Comparison of ENCODE assay signal across 8 mouse cellular contexts in the genomic region with DNA sequence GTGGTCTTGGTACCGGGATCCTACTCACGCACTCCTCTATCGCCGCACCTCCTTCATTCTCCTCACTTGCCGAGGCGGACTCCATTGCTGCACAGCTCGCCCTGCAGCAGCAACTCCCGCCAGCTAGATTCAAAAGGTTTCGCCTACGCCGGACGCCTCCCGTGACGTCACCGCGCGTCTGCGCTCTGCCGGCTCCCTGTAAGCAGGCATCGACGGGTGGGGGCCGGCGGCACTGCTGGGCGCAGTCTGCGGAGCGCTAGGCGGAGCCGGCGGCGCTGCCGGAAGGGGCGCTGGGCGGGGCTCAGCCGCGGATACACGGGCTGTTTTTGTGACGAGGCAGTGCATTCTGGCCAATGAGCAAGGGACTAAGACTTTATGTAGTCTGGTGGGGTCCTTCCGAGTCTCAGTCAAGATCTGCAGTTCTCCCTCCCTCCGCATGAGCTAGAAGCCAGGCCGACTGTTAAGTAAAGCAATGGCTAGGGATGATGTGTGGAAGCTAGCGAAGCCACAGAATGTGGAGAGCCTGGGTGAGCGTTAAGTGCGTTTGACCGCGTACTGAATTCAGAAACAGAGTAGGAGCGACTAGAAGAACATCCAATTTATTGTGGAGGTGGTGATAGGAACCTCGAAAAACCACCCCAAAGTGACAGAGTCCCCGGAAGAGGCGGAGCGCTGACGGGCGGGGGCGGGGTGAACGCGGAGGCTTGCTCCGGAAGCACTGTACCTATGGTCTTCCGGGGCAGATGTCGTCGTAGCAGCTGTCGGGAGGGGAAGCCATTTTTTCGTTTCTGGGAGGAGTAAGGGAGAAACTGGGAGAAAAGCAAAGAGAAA. TPM values are rescaled to one million over a fixed set of nuclear protein-coding genes. Genes with fewer than 3 reads are reported as not detected.
DNase-seq lines count a peak whose midpoint lies in the region; ATAC-seq and TF ChIP-seq lines count a peak whose summit lies in the region.

TSS of gene Mastl (minus strand) at position 248 of the 831 bp plus-strand sequence.
TSS of gene Yme1l1 (plus strand) at position 593 of the 831 bp plus-strand sequence.

- H3K9ac ChIP-seq in CH12.LX (ENCODE audit: insufficient read depth, low read depth) = peak within 1 kb of the TSS; percentile 84
- peak within 1 kb of the TSS; percentile 82 for H3K9ac ChIP-seq in forebrain, embryonic 11.5 days (ENCODE audit: low read length)
- peak within 1 kb of the TSS; percentile 85 for H3K9ac ChIP-seq in heart, embryonic 16.5 days (ENCODE audit: low read length)
- H3K9ac ChIP-seq in liver, embryonic 15.5 days = peak within 1 kb of the TSS; percentile 74
- peak within 1 kb of the TSS; percentile 78 for H3K9ac ChIP-seq in neural tube, embryonic 12.5 days

- no peaks in the 10 kb centered on the region for H3K9me3 ChIP-seq in CH12.LX (replicated peaks; ENCODE audit: low read length)
- H3K9me3 ChIP-seq in forebrain, embryonic 11.5 days (ENCODE audit: control insufficient read depth, low read length) = no peaks in the 10 kb centered on the region
- no peaks in the 10 kb centered on the region for H3K9me3 ChIP-seq in heart, embryonic 16.5 days (replicated peaks; ENCODE audit: control insufficient read depth, low read length)
- no peaks in the 10 kb centered on the region for H3K9me3 ChIP-seq in liver, embryonic 15.5 days (replicated peaks)
- H3K9me3 ChIP-seq in neural tube, embryonic 12.5 days = no peaks in the 10 kb centered on the region

- H3K4me2 ChIP-seq in CH12.LX (ENCODE audit: insufficient read depth, low read depth, poor library complexity, severe bottlenecking) = peak within 1 kb of the TSS; percentile 100
- H3K4me2 ChIP-seq in forebrain, embryonic 11.5 days (ENCODE audit: low read depth, low read length, severe bottlenecking) = peak within 1 kb of the TSS; percentile 77
- H3K4me2 ChIP-seq in heart, embryonic 16.5 days (ENCODE audit: low read depth, low read length) = peak within 1 kb of the TSS; percentile 90
- peak within 1 kb of the TSS; percentile 87 for H3K4me2 ChIP-seq in liver, embryonic 15.5 days
- H3K4me2 ChIP-seq in neural tube, embryonic 12.5 days (replicated peaks) = peak within 1 kb of the TSS; percentile 82

- peak; percentile 97 for TF ChIP-seq POLR2A in CH12.LX (IDR thresholded peaks at IDR 0.05; ENCODE audit: low read depth, low read length)

- DNase-seq in CH12.LX (ENCODE audit: extremely low read depth) = peak; percentile 97
- DNase-seq in c-Kit-positive CD71-positive TER-119-negative erythroid progenitor cells, embryonic 14.5 days (ENCODE audit: low read depth) = peak; percentile 92
- peak; percentile 98 for DNase-seq in forebrain, embryonic 11.5 days (ENCODE audit: low spot score)
- DNase-seq in kidney, postnatal 36 days = peak; percentile 98 to 99
- DNase-seq in telencephalon, adult 2 months (ENCODE audit: low read depth, low spot score) = peak; percentile 97

- H3K27ac ChIP-seq in CH12.LX (ENCODE audit: insufficient read depth, low read depth) = peak within 1 kb of the TSS; percentile 96
- H3K27ac ChIP-seq in forebrain, embryonic 11.5 days (ENCODE audit: low read depth, low read length) = peak within 1 kb of the TSS; percentile 97
- H3K27ac ChIP-seq in heart, embryonic 16.5 days (ENCODE audit: low read length) = peak within 1 kb of the TSS; percentile 100
- peak within 1 kb of the TSS; percentile 100 for H3K27ac ChIP-seq in liver, embryonic 15.5 days (replicated peaks)
- H3K27ac ChIP-seq in neural tube, embryonic 12.5 days = peak within 1 kb of the TSS; percentile 96

- TF ChIP-seq RAD21 in CH12.LX (IDR thresholded peaks at IDR 0.05; ENCODE audit: low read depth, low read length) = no peak

- in situ Hi-C loops in CH12.LX (cut with MboI; ENCODE audit: low pct_ligation_motif_present, low pct_unique_long_range_greater_than_20kb, low sequenced_read_pairs) = no loop called here

- WGBS in forebrain, embryonic 11.5 days = under 1% methylated on average over 61 of the region's 61 CpGs
- under 1% methylated on average over 61 of the region's 61 CpGs for WGBS in heart, embryonic 16.5 days
- WGBS in liver, embryonic 15.5 days (ENCODE audit: insufficient replicate concordance) = under 1% methylated on average over 61 of the region's 61 CpGs
- under 1% methylated on average over 61 of the region's 61 CpGs for WGBS in neural tube, embryonic 12.5 days

- dilution Hi-C loops in CH12.LX (cut with MboI; ENCODE audit: extremely low pct_ligation_motif_present, extremely low pct_unique_long_range_greater_than_20kb, low sequenced_read_pairs) = no loop called here

- ATAC-seq in forebrain, embryonic 11.5 days (replicated peaks; ENCODE audit: low FRiP score) = peak; percentile 99
- peak; percentile 99 for ATAC-seq in heart, embryonic 16.5 days (replicated peaks; ENCODE audit: extremely low read depth, insufficient read depth, low FRiP score)
- ATAC-seq in liver, embryonic 15.5 days (ENCODE audit: insufficient read depth) = peak; percentile 99
- ATAC-seq in neural tube, embryonic 12.5 days (ENCODE audit: low FRiP score, low read depth) = peak; percentile 98

- H3K36me3 ChIP-seq in CH12.LX (replicated peaks in 1 of 2; ENCODE audit: control insufficient read depth in 1 of 2, insufficient read depth in 1 of 2, low read length in 1 of 2) = peaks cover 4 to 19% of the 10 kb centered on the region in 2 experiments
- H3K36me3 ChIP-seq in forebrain, embryonic 11.5 days (ENCODE audit: control insufficient read depth, insufficient read depth, low read length) = no peaks in the 10 kb centered on the region; the same call in 1 of the 2 replicates
- 0 out of 2 replicates have a peak, but pooled peaks cover under 1% of the 10 kb centered on the region for H3K36me3 ChIP-seq in heart, embryonic 16.5 days (ENCODE audit: control insufficient read depth, insufficient read depth)
- H3K36me3 ChIP-seq in liver, embryonic 15.5 days (replicated peaks) = peaks cover 2% of the 10 kb centered on the region; the same call in 1 of the 2 replicates
- peaks cover 2% of the 10 kb centered on the region; the same call in 1 of the 2 replicates for H3K36me3 ChIP-seq in neural tube, embryonic 12.5 days

- TF ChIP-seq EP300 in CH12.LX (IDR thresholded peaks at IDR 0.05; ENCODE audit: low read length) = no peak

- no peaks in the 10 kb centered on the region for H3K27me3 ChIP-seq in CH12.LX (replicated peaks)
- H3K27me3 ChIP-seq in forebrain, embryonic 11.5 days (ENCODE audit: control insufficient read depth, insufficient read depth, low read length) = no peaks in the 10 kb centered on the region
- no peaks in the 10 kb centered on the region for H3K27me3 ChIP-seq in heart, embryonic 16.5 days (ENCODE audit: control insufficient read depth, insufficient read depth, low read length)
- no peaks in the 10 kb centered on the region for H3K27me3 ChIP-seq in liver, embryonic 15.5 days
- no peaks in the 10 kb centered on the region for H3K27me3 ChIP-seq in neural tube, embryonic 12.5 days (replicated peaks)

- peaks cover 52% of the 10 kb centered on the region for H3K79me2 ChIP-seq in CH12.LX (replicated peaks; ENCODE audit: control insufficient read depth, extremely low read depth, insufficient read depth, poor library complexity, severe bottlenecking)

- peak within 1 kb of the TSS; percentile 91 to 98 (median 92) for H3K4me3 ChIP-seq in CH12.LX (replicated peaks in 1 of 3; ENCODE audit: low read depth in 2 of 3, low read length in 2 of 3, poor library complexity in 1 of 3)
- peak within 1 kb of the TSS; percentile 78 for H3K4me3 ChIP-seq in forebrain, embryonic 11.5 days (ENCODE audit: low read depth, low read length)
- peak within 1 kb of the TSS; percentile 82 for H3K4me3 ChIP-seq in heart, embryonic 16.5 days (ENCODE audit: low read length)
- H3K4me3 ChIP-seq in liver, embryonic 15.5 days (replicated peaks) = peak within 1 kb of the TSS; percentile 77
- H3K4me3 ChIP-seq in neural tube, embryonic 12.5 days = peak within 1 kb of the TSS; percentile 76

- TF ChIP-seq CTCF in CH12.LX (conservative IDR thresholded peaks at IDR 0.05 in 1 of 2, IDR thresholded peaks at IDR 0.05 in 1 of 2; ENCODE audit: low read depth in 2 of 2, low read length in 2 of 2) = no peak

- peaks cover 5 to 46% of the 10 kb centered on the region in 2 experiments for H3K4me1 ChIP-seq in CH12.LX (ENCODE audit: control insufficient read depth in 1 of 2, insufficient read depth in 2 of 2)
- H3K4me1 ChIP-seq in forebrain, embryonic 11.5 days (replicated peaks; ENCODE audit: control insufficient read depth, insufficient read depth, low read length) = peaks cover 2% of the 10 kb centered on the region; the same call in 1 of the 2 replicates
- peaks cover 21% of the 10 kb centered on the region for H3K4me1 ChIP-seq in heart, embryonic 16.5 days (ENCODE audit: control insufficient read depth, insufficient read depth, low read length)
- peaks cover 30% of the 10 kb centered on the region for H3K4me1 ChIP-seq in liver, embryonic 15.5 days (replicated peaks)
- H3K4me1 ChIP-seq in neural tube, embryonic 12.5 days = peaks cover 19% of the 10 kb centered on the region

TF ChIP-seq in CH12.LX, 34 proteins besides CTCF, POLR2A, EP300 and RAD21 (continues in another document):
- TF ChIP-seq ZNF384 (IDR thresholded peaks at IDR 0.05; ENCODE audit: low read depth, low read length) = no peak
- TF ChIP-seq NELFE (IDR thresholded peaks at IDR 0.05; ENCODE audit: low read depth, low read length) = peak; percentile 74
- no peak for TF ChIP-seq USF1 (IDR thresholded peaks at IDR 0.05; ENCODE audit: low read depth, low read length)
- peak; percentile 65 for TF ChIP-seq TCF12 (IDR thresholded peaks at IDR 0.05; ENCODE audit: low read depth, low read length)
- no peak for TF ChIP-seq JUND (conservative IDR thresholded peaks at IDR 0.05; ENCODE audit: low read depth, low read length)
- TF ChIP-seq JUN (IDR thresholded peaks at IDR 0.05; ENCODE audit: insufficient read depth, low read depth, low read length) = no peak

RNA-seq across cellular contexts. Expression of gene Mastl, which starts in this region (rescaled TPM):
- total RNA-seq in CH12.LX (2012; rRNA removed) = 8.1 and 9.2 TPM in 2 replicates
- total RNA-seq in CH12.LX (2014; rRNA removed) = 14.8 and 15.6 TPM in 2 replicates
- 9.5 and 10.7 TPM in 2 replicates for polyA plus RNA-seq in CH12.LX (2012; ENCODE audit: insufficient read length, low read depth)
- 16.2 and 17.7 TPM in 2 replicates for polyA plus RNA-seq in forebrain, embryonic 11.5 days (2014; fragmentation: Nextera tagmentation; extraction: Ambion mirVana)
- 7.4 and 9.6 TPM in 2 replicates for polyA plus RNA-seq in heart, embryonic 16.5 days (2015; fragmentation: Nextera tagmentation; extraction: Ambion mirVana)
- 5.7 and 6.2 TPM in 2 replicates for polyA plus RNA-seq in liver, embryonic 15.5 days (2015; fragmentation: Nextera tagmentation; extraction: Ambion mirVana)
- polyA plus RNA-seq in neural tube, embryonic 12.5 days (2016; fragmentation: Nextera tagmentation; extraction: Ambion mirVana) = 8.1 TPM in 2 replicates

RNA-seq across cellular contexts. Expression of gene Yme1l1, which starts in this region (rescaled TPM):
- total RNA-seq in CH12.LX (2012; rRNA removed) = 58.6 and 69.5 TPM in 2 replicates
- total RNA-seq in CH12.LX (2014; rRNA removed) = 131 and 159 TPM in 2 replicates
- polyA plus RNA-seq in CH12.LX (2012; ENCODE audit: insufficient read length, low read depth) = 78.2 and 90.5 TPM in 2 replicates
- 79.4 and 91.3 TPM in 2 replicates for polyA plus RNA-seq in forebrain, embryonic 11.5 days (2014; fragmentation: Nextera tagmentation; extraction: Ambion mirVana)
- polyA plus RNA-seq in heart, embryonic 16.5 days (2015; fragmentation: Nextera tagmentation; extraction: Ambion mirVana) = 43.9 and 48.5 TPM in 2 replicates
- polyA plus RNA-seq in liver, embryonic 15.5 days (2015; fragmentation: Nextera tagmentation; extraction: Ambion mirVana) = 27.3 and 31.2 TPM in 2 replicates
- polyA plus RNA-seq in neural tube, embryonic 12.5 days (2016; fragmentation: Nextera tagmentation; extraction: Ambion mirVana) = 75.1 and 76.3 TPM in 2 replicates

Comparison
In these comparisons a context has a peak if more than half of its experiments do, and no peak if none do; other contexts are left out.
1. Peak in every context shown above with its lines: DNase-seq, ATAC-seq, H3K4me3 ChIP-seq and H3K27ac ChIP-seq.